Mouse (Mus musculus): ENCODE results near the gene Rlbp1. TPM values are rescaled to one million over a fixed set of nuclear protein-coding genes. Genes with fewer than 3 reads are reported as not detected.

The Rlbp1 gene
- polyA plus RNA-seq, 1 experiment from 2014 or later: 86.8 TPM

DNA sequence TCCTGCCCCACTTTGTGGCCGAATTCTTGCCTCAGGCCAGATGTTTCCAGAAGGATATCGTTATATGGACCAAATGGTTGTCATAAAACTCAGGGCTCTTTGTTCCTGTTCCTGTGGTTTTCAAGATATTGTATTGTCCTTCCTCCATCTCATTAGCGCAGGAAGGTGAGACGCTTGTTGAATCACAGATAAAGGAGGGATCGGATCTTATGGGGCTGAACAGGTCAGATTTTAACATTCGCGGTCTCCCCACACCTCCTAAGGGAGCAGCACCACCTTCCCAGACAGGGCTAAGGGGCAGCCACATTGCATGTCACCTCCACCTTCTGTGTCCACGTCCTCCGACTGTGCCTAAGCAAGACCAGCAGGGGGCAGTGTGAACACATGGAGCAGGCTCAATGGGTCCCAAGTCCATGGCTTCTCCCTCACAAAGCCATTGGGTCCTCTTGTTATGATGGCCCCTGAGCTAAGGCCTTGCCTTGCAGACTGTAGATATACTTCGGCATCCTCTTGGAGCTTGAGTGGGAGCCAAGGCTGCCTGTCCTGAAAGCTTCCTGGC lies 15.4 kb downstream of the Rlbp1 start:
- H3K9me3 ChIP-seq: no peaks in the 10 kb centered on the region
- no peaks in the 10 kb centered on the region for H3K36me3 ChIP-seq
- WGBS: 48% methylated on average over 10 of the region's 10 CpGs
- H3K4me3 ChIP-seq: no peak overlapping the region
- H3K4me1 ChIP-seq: no peaks in the 10 kb centered on the region
- no peak overlapping the region for H3K9ac ChIP-seq (replicated peaks)
- no peak overlapping the region for H3K27ac ChIP-seq (replicated peaks)
- ATAC-seq (replicated peaks): peak; percentile 78
- no peak overlapping the region for H3K4me2 ChIP-seq (replicated peaks)
- H3K27me3 ChIP-seq: no peaks in the 10 kb centered on the region

DNA sequence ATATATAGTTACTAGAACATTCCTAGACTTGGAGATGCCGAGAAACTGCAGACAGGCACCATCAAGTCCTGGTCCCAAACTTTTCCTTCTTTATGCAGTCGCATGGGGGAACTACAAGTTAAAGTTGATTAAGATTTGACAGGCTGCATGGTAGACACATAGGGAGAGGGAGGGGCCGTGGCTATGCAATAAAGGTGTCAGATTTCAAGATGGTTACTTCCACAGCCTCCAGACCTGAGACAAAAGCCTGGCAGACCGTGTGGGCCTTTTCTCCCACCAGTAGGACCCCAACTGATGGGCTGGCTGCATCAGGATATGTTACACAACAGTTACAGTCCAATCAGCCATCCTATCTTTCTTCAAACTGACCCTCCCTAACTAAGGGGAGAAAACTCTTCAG lies 17.4 kb downstream of the Rlbp1 start:
- no peak overlapping the region for H3K4me2 ChIP-seq (replicated peaks)
- H3K36me3 ChIP-seq: 0 out of 2 replicates have a peak, but pooled peaks cover 5% of the 10 kb centered on the region
- no peak for ATAC-seq (replicated peaks)
- no peaks in the 10 kb centered on the region for H3K4me1 ChIP-seq
- no peak overlapping the region for H3K9ac ChIP-seq (replicated peaks)
- no peak overlapping the region for H3K4me3 ChIP-seq
- WGBS: 43% methylated on average over 4 of the region's 4 CpGs
- no peaks in the 10 kb centered on the region for H3K9me3 ChIP-seq
- no peaks in the 10 kb centered on the region for H3K27me3 ChIP-seq
- no peak overlapping the region for H3K27ac ChIP-seq (replicated peaks)

DNA sequence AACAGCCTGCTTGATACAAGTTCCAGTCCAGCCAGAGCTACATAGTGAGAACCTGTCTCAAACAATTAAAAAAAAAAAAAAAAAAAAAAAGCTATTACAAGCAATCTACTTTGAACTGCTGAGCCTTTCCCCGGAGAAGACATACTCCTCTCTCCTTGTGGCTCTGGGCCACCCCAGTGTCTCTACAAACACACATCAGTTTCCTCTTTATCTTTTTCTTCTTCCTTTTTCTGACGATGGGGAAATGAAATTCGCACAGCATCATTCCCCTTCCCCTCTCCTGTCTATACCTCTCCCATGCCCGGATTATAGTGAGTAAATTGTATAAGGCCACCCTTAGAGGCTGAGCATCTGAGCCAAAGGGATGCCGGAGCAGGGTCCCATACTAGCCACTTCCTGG lies 18.2 kb downstream of the Rlbp1 start:
- Histone ChIP-seq H3K9ac (replicated peaks) (no peak overlapping the region), H3K27me3 (no peaks in the 10 kb centered on the region), H3K36me3 (0 out of 2 replicates have a peak, but pooled peaks cover 5% of the 10 kb centered on the region), H3K27ac (replicated peaks) (no peak overlapping the region), H3K4me2 (replicated peaks) (no peak overlapping the region), H3K9me3 (no peaks in the 10 kb centered on the region), H3K4me1 (no peaks in the 10 kb centered on the region), H3K4me3 (no peak overlapping the region)
- no peak for ATAC-seq (replicated peaks)
- 86% methylated on average over 5 of the region's 5 CpGs for WGBS

DNA sequence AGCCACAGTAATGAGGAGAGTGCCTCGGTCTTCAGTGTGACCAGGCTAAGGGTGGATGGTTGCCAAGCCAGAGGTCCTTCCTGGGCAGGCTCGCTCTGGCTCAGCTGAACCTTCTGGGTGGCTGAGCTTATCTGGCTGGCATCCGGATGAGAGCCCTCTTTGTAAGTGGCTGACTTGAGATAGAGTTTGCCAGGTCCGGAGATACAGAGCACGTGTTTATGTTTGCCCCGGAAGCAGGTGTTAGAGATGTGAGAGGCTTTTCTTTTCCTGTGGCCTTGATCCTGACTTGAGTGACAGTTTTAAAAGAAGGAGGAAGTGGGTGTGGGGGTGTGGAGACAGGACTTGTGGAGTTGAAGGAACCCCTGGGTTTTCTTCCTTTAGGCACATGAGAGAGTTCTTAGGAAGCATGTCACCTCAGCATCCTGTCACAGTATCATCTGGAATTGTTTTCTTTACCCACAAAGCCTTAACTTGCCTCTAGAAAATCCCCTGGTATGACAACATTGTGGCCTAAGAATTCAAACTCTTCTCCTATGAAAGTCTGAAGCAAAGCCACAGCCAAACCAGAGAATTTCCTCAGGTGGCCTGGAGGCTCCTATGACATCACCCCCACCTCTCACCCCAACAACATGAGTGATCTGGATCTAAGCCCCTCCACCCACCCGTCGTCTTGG lies 23.3 kb downstream of the Rlbp1 start:
- Histone ChIP-seq H3K9me3 (no peaks in the 10 kb centered on the region), H3K36me3 (peaks cover 33% of the 10 kb centered on the region), H3K9ac (replicated peaks) (no peak overlapping the region), H3K4me1 (peaks cover 19% of the 10 kb centered on the region), H3K4me2 (replicated peaks) (no peak overlapping the region), H3K4me3 (no peak overlapping the region), H3K27ac (replicated peaks) (peak overlapping the region; percentile 82), H3K27me3 (no peaks in the 10 kb centered on the region)
- ATAC-seq (replicated peaks): peak; percentile 53
- 51% methylated on average over 8 of the region's 8 CpGs for WGBS

DNA sequence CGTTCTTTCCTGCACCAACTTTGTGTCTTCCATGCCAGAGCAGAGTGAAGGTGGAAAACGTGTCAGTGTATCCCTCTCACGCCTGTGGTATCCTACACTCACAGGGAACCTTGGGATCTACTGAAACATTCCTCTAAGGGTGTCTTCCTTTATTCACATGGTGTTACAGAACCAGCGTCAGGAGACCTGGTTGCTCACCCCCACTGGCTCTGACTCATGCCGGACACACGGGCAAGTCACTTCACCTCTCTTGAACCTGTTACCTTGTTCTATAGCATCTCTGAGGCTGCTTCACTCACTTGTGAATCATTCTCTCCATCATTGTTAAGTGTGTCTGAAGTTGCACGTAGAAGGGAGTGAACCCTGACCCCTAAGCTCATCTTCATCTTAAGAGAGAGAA lies 24.0 kb downstream of the Rlbp1 start:
- no peak overlapping the region for H3K9ac ChIP-seq (replicated peaks)
- H3K36me3 ChIP-seq: peaks cover 40% of the 10 kb centered on the region
- H3K27ac ChIP-seq (replicated peaks): peak overlapping the region; percentile 82
- H3K27me3 ChIP-seq: no peaks in the 10 kb centered on the region
- no peaks in the 10 kb centered on the region for H3K9me3 ChIP-seq
- H3K4me3 ChIP-seq: no peak overlapping the region
- 82% methylated on average over 7 of the region's 7 CpGs for WGBS
- no peak for ATAC-seq (replicated peaks)
- H3K4me2 ChIP-seq (replicated peaks): no peak overlapping the region
- H3K4me1 ChIP-seq: peaks cover 19% of the 10 kb centered on the region

DNA sequence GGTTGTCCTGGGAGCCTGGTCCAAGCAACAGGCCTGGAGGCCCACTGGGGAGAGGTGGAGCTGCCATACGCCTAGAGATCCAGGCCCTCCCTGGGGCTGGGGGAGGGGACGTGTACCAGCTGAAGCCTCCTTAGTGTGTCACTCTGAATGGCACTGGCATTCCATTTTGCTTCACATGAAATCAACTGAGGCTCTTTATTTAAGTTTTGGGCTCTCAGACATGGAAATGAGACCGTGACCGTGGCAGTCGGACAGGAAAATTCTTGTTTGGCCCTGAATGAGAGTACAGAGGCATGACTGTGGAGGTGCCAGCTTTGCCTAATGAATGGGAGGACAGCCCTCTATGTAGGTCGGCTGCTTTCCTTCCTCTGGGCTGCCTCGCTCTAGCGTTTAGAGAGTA lies 24.6 kb downstream of the Rlbp1 start:
- WGBS: 32% methylated on average over 8 of the region's 8 CpGs
- no peak overlapping the region for H3K9ac ChIP-seq (replicated peaks)
- H3K4me1 ChIP-seq: peaks cover 19% of the 10 kb centered on the region
- no peak overlapping the region for H3K4me3 ChIP-seq
- H3K27ac ChIP-seq (replicated peaks): peak overlapping the region; percentile 82
- H3K4me2 ChIP-seq (replicated peaks): no peak overlapping the region
- peaks cover 43% of the 10 kb centered on the region for H3K36me3 ChIP-seq
- H3K27me3 ChIP-seq: no peaks in the 10 kb centered on the region
- no peaks in the 10 kb centered on the region for H3K9me3 ChIP-seq
- ATAC-seq (replicated peaks): peak; percentile 89

DNA sequence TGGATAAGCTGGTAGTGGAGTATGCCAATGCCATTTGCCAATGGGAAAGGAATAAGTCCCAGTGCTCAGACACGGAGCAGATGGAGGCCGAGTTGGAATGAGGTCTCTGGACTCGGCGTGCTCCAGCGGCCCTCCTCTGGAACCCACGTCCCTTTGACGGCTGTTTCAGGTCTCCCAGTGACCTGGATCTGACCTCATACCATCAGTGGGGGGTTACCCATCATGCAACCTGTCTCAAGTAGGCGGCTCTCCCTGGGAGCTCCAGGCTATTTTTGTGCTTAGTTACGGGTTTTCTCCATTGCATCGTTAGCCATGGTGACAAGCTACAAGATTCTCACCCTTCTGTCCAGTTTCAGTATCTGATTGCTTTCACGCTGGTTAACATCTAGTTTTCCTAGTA lies 26.8 kb downstream of the Rlbp1 start:
- ATAC-seq (replicated peaks): no peak
- Histone ChIP-seq H3K27me3 (no peaks in the 10 kb centered on the region), H3K36me3 (peaks cover 55% of the 10 kb centered on the region), H3K9ac (replicated peaks) (no peak overlapping the region), H3K27ac (replicated peaks) (no peak overlapping the region), H3K4me3 (no peak overlapping the region), H3K9me3 (no peaks in the 10 kb centered on the region), H3K4me2 (replicated peaks) (no peak overlapping the region), H3K4me1 (peaks cover 19% of the 10 kb centered on the region)
- WGBS: 71% methylated on average over 11 of the region's 11 CpGs

DNA sequence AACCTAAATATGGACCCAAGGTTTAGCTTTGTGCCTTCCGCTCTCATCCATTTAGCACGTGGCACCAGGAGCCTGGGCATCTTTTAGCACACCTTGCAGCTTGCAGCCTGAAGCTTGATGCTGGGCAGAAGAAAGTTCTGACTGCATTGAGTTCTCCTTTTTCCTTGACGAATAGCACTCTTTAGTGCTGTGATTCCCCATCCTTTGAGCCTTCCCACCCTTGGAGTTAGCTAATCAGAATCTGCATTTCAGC lies 27.7 kb downstream of the Rlbp1 start:
- H3K36me3 ChIP-seq: peaks cover 62% of the 10 kb centered on the region
- H3K4me3 ChIP-seq: no peak overlapping the region
- no peak overlapping the region for H3K27ac ChIP-seq (replicated peaks)
- ATAC-seq (replicated peaks): no peak
- no peak overlapping the region for H3K9ac ChIP-seq (replicated peaks)
- no peaks in the 10 kb centered on the region for H3K9me3 ChIP-seq
- no peak overlapping the region for H3K4me2 ChIP-seq (replicated peaks)
- H3K4me1 ChIP-seq: peaks cover 19% of the 10 kb centered on the region
- no peaks in the 10 kb centered on the region for H3K27me3 ChIP-seq
- 90% methylated on average over 3 of the region's 3 CpGs for WGBS

DNA sequence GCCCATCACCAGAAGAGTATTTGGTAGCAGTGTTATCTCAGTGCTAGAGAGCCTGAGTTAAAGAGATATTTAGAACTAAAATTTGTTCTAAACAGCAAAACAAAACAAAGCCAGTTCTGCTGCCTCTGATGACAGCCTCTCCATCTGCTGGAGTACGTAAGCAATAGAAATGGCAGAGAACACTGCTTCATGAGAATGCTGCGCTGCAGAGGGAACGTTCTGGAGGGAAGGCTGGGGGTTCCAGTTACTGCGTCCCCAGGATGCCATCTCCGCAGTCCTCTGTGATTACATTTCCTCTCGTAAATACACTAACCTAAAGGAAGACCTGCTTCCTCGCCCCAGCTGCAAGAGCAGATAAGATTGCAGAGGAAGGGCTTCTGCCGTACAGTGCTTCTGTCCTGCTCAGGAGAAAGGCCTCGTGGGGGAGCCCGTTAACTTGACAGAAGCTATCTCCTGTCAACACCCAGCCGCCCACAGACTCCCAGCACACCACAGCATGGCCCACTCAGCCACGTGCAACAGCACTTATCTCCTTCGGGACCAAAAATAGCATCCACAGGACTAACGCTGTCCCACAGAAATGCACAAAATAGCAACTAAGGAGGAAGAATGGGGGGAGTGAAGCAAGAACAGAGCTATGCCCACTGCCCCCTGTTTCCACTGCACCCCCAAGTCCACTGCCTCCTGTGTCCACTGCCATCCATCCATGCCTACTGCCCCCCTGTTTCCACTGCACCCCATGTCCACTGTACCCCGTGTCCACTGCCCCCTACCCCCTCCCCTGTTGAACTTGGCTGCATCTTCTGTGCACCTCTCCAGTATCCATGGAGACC lies 28.3 kb downstream of the Rlbp1 start:
- H3K36me3 ChIP-seq: peaks cover 67% of the 10 kb centered on the region
- no peaks in the 10 kb centered on the region for H3K9me3 ChIP-seq
- H3K4me3 ChIP-seq: no peak overlapping the region
- no peak overlapping the region for H3K27ac ChIP-seq (replicated peaks)
- peaks cover 19% of the 10 kb centered on the region for H3K4me1 ChIP-seq
- 86% methylated on average over 15 of the region's 15 CpGs for WGBS
- H3K27me3 ChIP-seq: no peaks in the 10 kb centered on the region
- H3K9ac ChIP-seq (replicated peaks): no peak overlapping the region
- ATAC-seq (replicated peaks): no peak
- H3K4me2 ChIP-seq (replicated peaks): no peak overlapping the region

DNA sequence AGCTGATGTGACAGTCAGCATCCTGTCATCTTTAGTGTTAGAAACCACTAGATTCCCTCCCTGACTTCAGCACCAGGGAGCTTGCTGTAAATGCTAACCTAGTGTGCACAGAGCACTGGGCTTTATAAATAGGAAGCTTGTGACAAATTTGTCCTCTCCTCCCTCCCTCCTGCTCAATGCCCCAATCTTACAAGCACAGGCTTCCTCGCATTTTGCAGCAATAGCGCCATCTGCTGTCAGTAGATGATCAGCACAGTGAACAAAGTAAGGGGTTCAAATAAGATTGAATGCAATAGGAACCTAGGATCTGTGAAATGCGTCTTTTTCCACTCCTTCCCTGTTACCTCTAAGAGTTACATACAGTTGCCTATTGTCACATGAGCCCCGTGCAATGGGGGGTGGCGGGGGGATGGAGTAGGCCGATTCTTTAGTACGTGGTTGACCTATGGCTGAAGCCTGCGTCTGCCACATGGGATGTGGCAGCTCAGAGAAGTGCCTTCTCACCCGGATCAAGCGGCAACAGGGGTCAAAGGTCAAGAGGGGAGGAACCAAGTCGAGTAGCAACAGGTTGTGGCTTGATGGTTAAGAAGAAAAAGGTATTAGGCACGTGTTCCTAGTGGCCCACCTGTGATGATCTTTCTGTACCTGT lies 37.0 kb downstream of the Rlbp1 start:
- no peaks in the 10 kb centered on the region for H3K27me3 ChIP-seq
- H3K36me3 ChIP-seq: peaks cover 43% of the 10 kb centered on the region
- no peaks in the 10 kb centered on the region for H3K9me3 ChIP-seq
- peak; percentile 69 for ATAC-seq (replicated peaks)
- no peak overlapping the region for H3K4me2 ChIP-seq (replicated peaks)
- no peaks in the 10 kb centered on the region for H3K4me1 ChIP-seq
- WGBS: 39% methylated on average over 12 of the region's 12 CpGs
- H3K4me3 ChIP-seq: no peak overlapping the region
- H3K9ac ChIP-seq (replicated peaks): no peak overlapping the region
- H3K27ac ChIP-seq (replicated peaks): no peak overlapping the region

DNA sequence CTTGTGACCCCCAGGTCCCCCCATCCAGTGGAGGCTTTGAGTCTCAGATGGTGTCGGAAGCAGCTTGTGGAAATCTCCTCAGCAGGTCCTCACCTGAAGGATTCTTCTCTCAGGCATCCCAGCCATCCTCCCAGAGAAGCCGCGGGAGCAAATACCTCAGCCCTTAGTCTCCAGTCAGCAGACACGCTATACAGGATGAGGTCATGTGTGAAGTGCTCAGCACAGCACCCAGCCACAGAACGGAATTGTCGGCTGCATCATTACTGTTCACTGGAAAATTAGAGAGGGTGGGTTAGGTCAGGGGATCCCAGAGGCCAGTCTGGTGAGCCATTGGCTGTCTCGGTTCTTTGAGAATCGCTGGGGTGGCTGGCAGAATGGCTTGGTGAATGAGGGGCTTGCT lies 38.0 kb downstream of the Rlbp1 start:
- Histone ChIP-seq H3K27ac (replicated peaks) (no peak overlapping the region), H3K9me3 (no peaks in the 10 kb centered on the region), H3K4me2 (replicated peaks) (no peak overlapping the region), H3K4me1 (no peaks in the 10 kb centered on the region), H3K27me3 (no peaks in the 10 kb centered on the region), H3K4me3 (no peak overlapping the region), H3K9ac (replicated peaks) (no peak overlapping the region), H3K36me3 (peaks cover 35% of the 10 kb centered on the region)
- WGBS: 79% methylated on average over 8 of the region's 8 CpGs
- no peak for ATAC-seq (replicated peaks)

DNA sequence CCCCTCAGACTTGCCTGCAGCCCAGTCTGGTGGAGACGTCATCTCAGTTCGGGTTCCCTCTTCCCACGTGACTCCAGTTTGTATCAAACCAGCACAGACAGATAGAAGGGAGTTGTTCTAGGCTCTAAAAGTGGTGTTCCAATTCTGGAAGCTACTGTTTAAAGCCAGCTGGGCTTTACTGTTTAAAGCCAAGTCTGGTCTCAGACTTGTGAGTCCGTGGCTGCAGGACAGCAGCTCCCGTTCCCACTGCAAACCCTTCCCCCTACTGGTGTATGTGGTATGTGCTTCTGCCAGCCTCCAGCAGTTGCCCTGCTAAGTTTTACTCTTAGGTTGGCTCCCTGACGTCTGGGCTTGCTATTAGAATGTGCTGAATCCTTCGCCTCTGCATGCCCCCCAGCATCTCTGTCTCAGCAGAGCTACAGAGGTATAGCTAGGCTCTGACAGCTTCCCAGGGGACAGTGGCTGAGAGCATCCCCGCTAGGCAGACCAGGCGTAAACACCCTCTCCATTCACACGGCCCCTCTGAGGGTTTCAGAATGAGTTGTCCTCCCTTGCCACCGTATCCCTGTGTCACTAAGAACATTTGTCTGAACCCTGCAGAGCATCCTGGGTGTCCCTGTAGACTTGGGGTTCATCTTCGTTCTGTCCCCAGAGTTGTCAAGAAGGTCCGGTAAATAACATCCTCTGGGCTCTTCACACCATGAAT lies 39.6 kb downstream of the Rlbp1 start:
- Histone ChIP-seq H3K36me3 (peaks cover 28% of the 10 kb centered on the region), H3K4me2 (replicated peaks) (no peak overlapping the region), H3K4me3 (no peak overlapping the region), H3K9ac (replicated peaks) (no peak overlapping the region), H3K9me3 (no peaks in the 10 kb centered on the region), H3K27ac (replicated peaks) (no peak overlapping the region), H3K27me3 (no peaks in the 10 kb centered on the region), H3K4me1 (no peaks in the 10 kb centered on the region)
- WGBS: 80% methylated on average over 13 of the region's 13 CpGs
- ATAC-seq (replicated peaks): no peak

Measured in forebrain, embryonic 15.5 days (tissue).